Mouse (Mus musculus) small intestine, adult 2 months (tissue): Measurements from ENCODE around the gene Gm10065. TPM values are rescaled to one million over a fixed set of nuclear protein-coding genes. Genes with fewer than 3 reads are reported as not detected.
"Not testable (repeated sequence)": the region's sequence is repeated elsewhere in the genome, so short reads cannot be mapped to it uniquely, and the experiment has no call there.

Source experiments
- H3K27ac ChIP-seq: fragments of 200-500 bp; 2 replicates; pipeline ENCODE4 v1.5.1; 2012; ENCODE audit warnings: low read depth, low read length, control low read depth, inconsistent platforms; ENCODE audit not compliant: insufficient read depth
- H3K27me3 ChIP-seq: fragments of 200-500 bp; 2 replicates; pipeline ENCODE4 v1.6.1; 2012; ENCODE audit warnings: mild to moderate bottlenecking, moderate library complexity, low read length, inconsistent platforms; ENCODE audit not compliant: control insufficient read depth, insufficient read depth
- H3K36me3 ChIP-seq: fragments of 200-500 bp; 2 replicates; pipeline ENCODE4 v1.6.1; 2012; ENCODE audit warnings: mild to moderate bottlenecking, low read length, control low read depth, inconsistent platforms; ENCODE audit not compliant: control insufficient read depth, insufficient read depth
- H3K4me1 ChIP-seq: fragments of 200-500 bp; 2 replicates; pipeline ENCODE4 v1.6.1; 2012; ENCODE audit warnings: low read length, inconsistent platforms, mixed read lengths; ENCODE audit not compliant: control insufficient read depth, insufficient read depth, insufficient read length
- H3K4me3 ChIP-seq: fragments of 200-500 bp; 2 replicates; pipeline ENCODE4 v1.5.1; 2012; ENCODE audit warnings: low read depth, mild to moderate bottlenecking, control low read depth, inconsistent platforms, low read length, moderate library complexity
- CTCF ChIP-seq: fragments of 200-500 bp; IDR thresholded peaks from 2 replicates; pipeline ENCODE4 v1.5.1; 2012; ENCODE audit warnings: low read depth, mild to moderate bottlenecking, control low read depth, inconsistent platforms, low read length, moderate library complexity, mixed read lengths; ENCODE audit not compliant: insufficient replicate concordance, insufficient read length; ENCODE audit errors: extremely low read depth
- POLR2A ChIP-seq: fragments of 200-500 bp; IDR thresholded peaks from 2 replicates; pipeline ENCODE4 v1.6.1; 2012; ENCODE audit warnings: low read depth, mild to moderate bottlenecking, control low read depth, inconsistent platforms, low read length, moderate library complexity
- WGBS: fragments of 180-500 bp; shearing (Covaris S2); methylation state at CpG from one replicate; pipeline ENCODE4 v1.1.7; 2018; 5-methylcytosine and 5-hydroxymethylcytosine counted together
- polyA plus RNA-seq: library from polyadenylated mRNA; depleted of rRNA; stranded (reverse); fragments of >200 nt; gene quantifications from 2 replicates; pipeline ENCODE4 v1.2.3, GENCODE M21; 2012

Gm10065 gene
- polyA plus RNA-seq, 1 experiment: not detected

- no peak overlapping the region for H3K27ac ChIP-seq
- no peaks in the 10 kb centered on the region for H3K36me3 ChIP-seq
- TF ChIP-seq CTCF (no peak), POLR2A (no peak)
- H3K27me3 ChIP-seq: peaks cover 11% of the 10 kb centered on the region; the same call in 1 of the 2 replicates
- 47% methylated on average over 4 of the region's 4 CpGs for WGBS
- peaks cover 6% of the 10 kb centered on the region for H3K4me1 ChIP-seq
- H3K4me3 ChIP-seq: no peak overlapping the region
Measured at GRCm38 (mm10) chr13:21472427-21472826, 6.8 kb downstream of the Gm10065 start.

DNA sequence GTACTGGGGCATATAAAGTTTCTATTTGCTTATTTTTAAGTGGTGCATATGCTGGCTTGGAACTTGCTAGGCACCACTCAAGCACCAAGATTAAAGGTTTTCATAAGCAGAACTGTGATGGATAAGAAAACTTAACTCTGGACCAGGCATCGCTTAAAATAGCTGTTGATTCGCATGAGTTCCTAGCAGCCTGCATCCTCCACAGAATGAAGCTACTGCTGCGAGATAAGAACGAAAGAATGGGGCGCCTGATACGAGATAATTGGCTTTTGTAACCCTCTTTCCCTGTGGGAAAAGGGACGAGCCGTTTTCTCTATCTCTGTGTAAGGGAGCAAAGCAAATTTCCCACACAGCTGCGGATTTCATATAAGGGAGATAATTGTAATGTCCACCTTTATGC, 10.1 kb downstream of the Gm10065 start:
- Histone ChIP-seq H3K4me1 (peaks cover 6% of the 10 kb centered on the region), H3K4me3 (no peak overlapping the region)
- no peak for TF ChIP-seq CTCF
- TF ChIP-seq POLR2A: no peak

DNA sequence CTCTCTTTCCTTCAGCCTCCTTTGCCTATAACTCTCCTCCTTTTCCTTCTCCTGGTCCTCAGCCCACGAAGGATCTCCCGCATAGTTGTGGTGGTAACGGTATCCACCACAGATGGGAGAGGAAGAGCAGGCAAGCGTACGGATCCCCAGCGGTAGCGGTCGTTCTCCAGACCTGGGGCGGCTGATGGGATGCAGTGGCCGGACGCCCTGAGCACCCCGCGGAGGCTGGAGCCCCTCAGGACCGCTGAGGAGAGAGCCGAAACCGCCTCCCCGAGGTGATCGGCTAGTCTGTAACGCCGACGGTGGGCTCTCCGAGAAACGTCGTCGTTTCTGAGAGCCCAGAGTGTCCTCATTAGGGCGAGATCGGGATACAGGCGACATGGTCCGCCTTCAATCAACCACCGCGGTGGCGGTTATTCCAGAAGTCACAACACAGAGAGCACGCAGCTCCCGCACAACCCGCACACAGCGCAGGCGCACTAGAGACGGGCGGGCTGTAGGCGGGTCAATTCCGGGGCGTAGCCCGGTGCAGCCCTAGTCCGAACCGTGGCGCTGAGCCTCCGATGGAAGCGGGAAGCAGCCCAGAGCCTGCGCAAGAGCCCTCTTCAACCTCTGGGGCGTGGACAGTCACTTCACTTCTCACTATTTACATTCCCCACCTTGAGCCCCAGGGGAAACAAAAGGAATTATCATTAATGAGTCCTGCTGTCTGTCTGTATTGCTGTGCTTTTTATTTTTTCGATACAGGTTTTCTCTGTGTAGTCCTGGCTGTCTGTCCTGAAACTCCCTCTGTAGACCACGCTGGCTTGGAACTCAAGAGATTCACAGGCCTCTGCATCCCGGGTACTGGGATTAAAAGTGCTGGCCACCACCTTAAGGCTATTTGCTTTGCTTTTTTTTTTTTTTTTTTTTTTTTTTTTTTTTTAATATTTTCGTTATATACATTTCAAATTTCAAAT, 10.9 kb downstream of the Gm10065 start, which contains the start of gene Nkapl:
Gene Nkapl, minus strand, starts transcription at position 449 of the 959 bp plus-strand sequence.
- TF ChIP-seq POLR2A (peak; percentile 41; the same call in 1 of the 2 replicates), CTCF (no peak)
- Histone ChIP-seq H3K27ac (no peak within 1 kb of the TSS), H3K36me3 (no peaks in the 10 kb centered on the region), H3K4me3 (peak within 1 kb of the TSS; percentile 75), H3K4me1 (peaks cover 6% of the 10 kb centered on the region), H3K27me3 (peaks cover 11% of the 10 kb centered on the region; the same call in 1 of the 2 replicates)
- under 1% methylated on average over 54 of the region's 54 CpGs for WGBS

More for the DNA sequence above, 10.1 kb downstream of the Gm10065 start:
- no peak overlapping the region for H3K27ac ChIP-seq
- no peaks in the 10 kb centered on the region for H3K36me3 ChIP-seq
- WGBS: 36% methylated on average over 9 of the region's 9 CpGs
- peaks cover 11% of the 10 kb centered on the region; the same call in 1 of the 2 replicates for H3K27me3 ChIP-seq

DNA sequence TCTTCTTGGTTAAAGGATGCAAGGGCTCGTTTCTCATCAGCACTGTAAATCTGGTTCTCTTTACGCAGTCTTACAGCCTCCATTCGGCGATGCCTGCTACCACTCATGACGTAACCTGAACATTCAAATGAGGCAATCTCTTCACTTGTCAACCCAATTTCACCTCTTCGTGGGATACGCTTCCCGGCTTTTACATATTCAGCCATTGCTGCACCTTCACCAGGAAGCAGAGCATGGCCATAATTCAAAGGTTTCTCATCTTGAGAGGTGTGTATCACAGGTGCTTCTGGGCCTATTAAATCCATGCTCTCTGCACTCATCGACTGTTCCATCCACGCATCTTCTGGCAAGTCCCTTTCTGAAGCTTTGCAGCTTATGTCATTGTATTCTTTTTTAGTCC, 11.9 kb downstream of the Gm10065 start:
- no peak for TF ChIP-seq CTCF
- no peak for TF ChIP-seq POLR2A
- WGBS: 91% methylated on average over 10 of the region's 10 CpGs
- Histone ChIP-seq H3K27ac (no peak overlapping the region), H3K36me3 (no peaks in the 10 kb centered on the region), H3K4me3 (no peak overlapping the region), H3K27me3 (peaks cover 11% of the 10 kb centered on the region; the same call in 1 of the 2 replicates), H3K4me1 (peaks cover 6% of the 10 kb centered on the region)

- H3K4me3 ChIP-seq, H3K27me3 ChIP-seq, H3K36me3 ChIP-seq, H3K27ac ChIP-seq, H3K4me1 ChIP-seq: not testable (repeated sequence)
- 49% methylated on average over 9 of the region's 9 CpGs for WGBS
Measured at GRCm38 (mm10) chr13:21462516-21462915, 16.7 kb downstream of the Gm10065 start.

- no peak overlapping the region for H3K27ac ChIP-seq
- H3K27me3 ChIP-seq: no peaks in the 10 kb centered on the region
- H3K36me3 ChIP-seq: no peaks in the 10 kb centered on the region; the same call in 1 of the 2 replicates
- WGBS: 21% methylated on average over 4 of the region's 4 CpGs
- H3K4me1 ChIP-seq: peaks cover 4% of the 10 kb centered on the region; the same call in 1 of the 2 replicates
- TF ChIP-seq CTCF (no peak), POLR2A (no peak)
- H3K4me3 ChIP-seq: no peak overlapping the region
Measured at GRCm38 (mm10) chr13:21456347-21456746, 22.9 kb downstream of the Gm10065 start.

DNA sequence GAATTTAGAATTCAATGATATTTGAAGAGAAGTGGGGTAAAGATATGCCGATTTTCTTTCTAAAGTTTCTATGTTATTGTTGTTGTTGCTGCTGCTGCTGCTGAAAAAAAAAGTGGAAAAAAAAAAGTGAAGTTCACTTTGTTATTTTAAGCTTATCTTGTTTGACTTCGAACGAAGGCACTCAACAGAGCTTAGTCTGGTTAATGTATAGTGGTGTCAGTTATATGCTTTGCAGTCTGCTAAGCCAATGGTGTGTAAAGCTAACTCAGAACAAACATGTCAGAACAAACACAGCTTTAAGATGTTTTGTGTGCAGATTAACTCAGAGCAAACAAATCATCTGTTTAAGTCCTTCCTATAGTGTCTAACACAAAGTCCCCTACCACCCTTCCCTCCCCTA, 25.1 kb downstream of the Gm10065 start:
- Histone ChIP-seq H3K4me3 (no peak overlapping the region), H3K4me1 (peaks cover 4% of the 10 kb centered on the region; the same call in 1 of the 2 replicates), H3K27me3 (no peaks in the 10 kb centered on the region), H3K27ac (no peak overlapping the region), H3K36me3 (no peaks in the 10 kb centered on the region; the same call in 1 of the 2 replicates)
- 20% methylated on average over 3 of the region's 3 CpGs for WGBS
- no peak for TF ChIP-seq POLR2A
- no peak for TF ChIP-seq CTCF
